Mouse (Mus musculus) spleen, adult 2 months (tissue): Measurements from ENCODE around the gene Crhbp.

Experiments used
- CTCF ChIP-seq: fragments of 200-500 bp; IDR thresholded peaks from 2 replicates; pipeline ENCODE4 v1.5.1; 2011; ENCODE audit warnings: mild to moderate bottlenecking, inconsistent platforms; ENCODE audit not compliant: insufficient read depth, insufficient read length, insufficient replicate concordance; ENCODE audit errors: extremely low read depth
- POLR2A ChIP-seq: fragments of 200-500 bp; IDR thresholded peaks from 2 replicates; pipeline ENCODE4 v1.6.1; 2011; ENCODE audit warnings: low read depth, low read length, inconsistent platforms

DNA sequence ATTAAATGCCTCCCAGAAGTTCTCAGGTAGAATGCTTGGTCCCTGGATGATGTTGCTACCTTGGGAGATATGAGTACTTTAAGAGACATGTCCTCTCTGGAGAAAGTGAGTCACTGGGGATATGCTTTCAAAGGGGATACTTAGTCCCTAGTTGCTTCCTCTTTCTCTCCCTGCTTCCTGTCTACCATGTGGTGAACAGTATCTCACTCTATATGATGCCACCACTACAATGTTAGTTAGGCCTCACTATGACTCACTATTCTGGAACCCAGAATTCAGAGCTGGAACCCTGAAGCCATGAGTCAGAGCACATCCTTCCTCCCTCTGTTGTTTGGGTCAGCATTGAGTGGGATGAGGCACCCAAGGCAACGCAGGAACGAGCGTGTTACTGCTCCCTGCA lies 17.2 kb downstream of the Crhbp start:
- no peak for TF ChIP-seq POLR2A
- TF ChIP-seq CTCF: no peak
